11 mouse cellular contexts compared by ENCODE assay signal in genomic region chr4:128317951-128318350, GRCm38 (mm10). TPM values are rescaled to one million over a fixed set of nuclear protein-coding genes. Genes with fewer than 3 reads are reported as not detected.
A peak's percentile ranks its signal among the peaks of the same experiment; 100 is the strongest.
DNase-seq lines count a peak whose midpoint lies in the region; ATAC-seq and TF ChIP-seq lines count a peak whose summit lies in the region.
"Had no signal": no experiment of that assay in that cellular context is flagged by ENCODE, and none has a peak within 500 bp of the region (broad histone marks: within the 10 kb centered on the region; RNA-seq: fewer than 3 reads in every experiment).

No protein-coding gene starts in this region.

- H3K4me1 ChIP-seq in hindbrain, postnatal 0 days (ENCODE audit: insufficient read depth, low read length) = peaks cover 7% of the 10 kb centered on the region; the same call in 1 of the 2 replicates
- no peaks in the 10 kb centered on the region for H3K4me1 ChIP-seq in hindbrain, embryonic 14.5 days (replicated peaks; ENCODE audit: control insufficient read depth, insufficient read depth, low read length)
- no peaks in the 10 kb centered on the region for H3K4me1 ChIP-seq in ES-E14 (ENCODE audit: control insufficient read depth in 2 of 2, insufficient read depth in 2 of 2, low read length in 2 of 2, poor library complexity in 1 of 2)
- no peaks in the 10 kb centered on the region; the same call in 1 of the 2 replicates for H3K4me1 ChIP-seq in lung, embryonic 14.5 days (ENCODE audit: insufficient read depth)
- H3K4me1 ChIP-seq: heart, embryonic 13.5 days; liver, embryonic 13.5 days had no signal

- in situ Hi-C loops in ES-E14 (cut with MboI; ENCODE audit: low sequenced_read_pairs in 2 of 2, unreplicated experiment in 2 of 2) = no loop called here

- no peak overlapping the region for H3K4me3 ChIP-seq in hindbrain, postnatal 0 days (ENCODE audit: low read length)
- no peak overlapping the region for H3K4me3 ChIP-seq in hindbrain, embryonic 14.5 days (replicated peaks; ENCODE audit: low read length)
- H3K4me3 ChIP-seq in ES-E14 (ENCODE audit: insufficient read depth in 1 of 2, low read depth in 1 of 2, low read length in 2 of 2, poor library complexity in 1 of 2, severe bottlenecking in 1 of 2) = no peak overlapping the region
- H3K4me3 ChIP-seq in lung, embryonic 14.5 days (ENCODE audit: low read depth, low read length) = no peak overlapping the region
- H3K4me3 ChIP-seq: heart, embryonic 13.5 days; liver, embryonic 13.5 days had no signal

- ATAC-seq in hindbrain, postnatal 0 days = peak; percentile 33; the same call in 1 of the 2 replicates
- ATAC-seq in hindbrain, embryonic 14.5 days (ENCODE audit: low FRiP score) = no peak
- ATAC-seq in lung, embryonic 14.5 days (ENCODE audit: insufficient read depth) = peak; percentile 38; the same call in 1 of the 2 replicates
- ATAC-seq in frontal cortex, adult (ENCODE audit: low TSS enrichment) = no peak
- ATAC-seq: Patski had no signal

- no peak overlapping the region for H3K4me2 ChIP-seq in hindbrain, postnatal 0 days (ENCODE audit: low read depth, low read length)
- H3K4me2 ChIP-seq in hindbrain, embryonic 14.5 days (replicated peaks) = no peak overlapping the region
- no peak overlapping the region for H3K4me2 ChIP-seq in lung, embryonic 14.5 days
- H3K4me2 ChIP-seq: heart, embryonic 13.5 days; liver, embryonic 13.5 days had no signal

- no peaks in the 10 kb centered on the region; the same call in 1 of the 2 replicates for H3K36me3 ChIP-seq in hindbrain, postnatal 0 days (ENCODE audit: insufficient read depth, low read length)
- peaks cover 17% of the 10 kb centered on the region for H3K36me3 ChIP-seq in hindbrain, embryonic 14.5 days (replicated peaks; ENCODE audit: control insufficient read depth, insufficient read depth)
- H3K36me3 ChIP-seq in ES-E14 (ENCODE audit: control insufficient read depth, insufficient read depth, low read length, poor library complexity, severe bottlenecking) = no peaks in the 10 kb centered on the region
- no peaks in the 10 kb centered on the region for H3K36me3 ChIP-seq in lung, embryonic 14.5 days (ENCODE audit: insufficient read depth)
- H3K36me3 ChIP-seq: heart, embryonic 13.5 days; liver, embryonic 13.5 days had no signal

- H3K27ac ChIP-seq in hindbrain, postnatal 0 days = no peak overlapping the region
- no peak overlapping the region for H3K27ac ChIP-seq in hindbrain, embryonic 14.5 days
- no peak overlapping the region for H3K27ac ChIP-seq in ES-E14 (ENCODE audit: insufficient read depth, low read depth, low read length, poor library complexity, severe bottlenecking)
- no peak overlapping the region for H3K27ac ChIP-seq in lung, embryonic 14.5 days (ENCODE audit: low read depth)
- H3K27ac ChIP-seq: heart, embryonic 13.5 days; liver, embryonic 13.5 days had no signal

- DNase-seq in hindbrain, postnatal 0 days (ENCODE audit: low spot score) = peak; percentile 42
- no peak for DNase-seq in hindbrain, embryonic 14.5 days (ENCODE audit: low spot score)
- peak; percentile 4 for DNase-seq in 3T3-L1 (ENCODE audit: low read depth, low spot score)
- DNase-seq in ES-E14 (ENCODE audit: low read depth, low spot score) = peak; percentile 35
- DNase-seq in lung, embryonic 14.5 days = peak; percentile 51
- DNase-seq in gastrocnemius, postnatal 36 days = no peak
- DNase-seq: liver, embryonic 13.5 days had no signal

- 97% methylated on average over 4 of the region's 4 CpGs for WGBS in hindbrain, postnatal 0 days
- 95% methylated on average over 4 of the region's 4 CpGs for WGBS in hindbrain, embryonic 14.5 days
- WGBS in lung, embryonic 14.5 days = 87% methylated on average over 4 of the region's 4 CpGs

- H3K9me3 ChIP-seq in hindbrain, postnatal 0 days (ENCODE audit: low read length) = no peaks in the 10 kb centered on the region
- H3K9me3 ChIP-seq in hindbrain, embryonic 14.5 days (ENCODE audit: control insufficient read depth, low read length) = no peaks in the 10 kb centered on the region
- H3K9me3 ChIP-seq in ES-E14 (ENCODE audit: control insufficient read depth, insufficient read depth, low read depth, low read length) = no peaks in the 10 kb centered on the region
- no peaks in the 10 kb centered on the region for H3K9me3 ChIP-seq in lung, embryonic 14.5 days (ENCODE audit: low read depth, low read length)
- H3K9me3 ChIP-seq: heart, embryonic 13.5 days had no signal

- intact Hi-C loops in gastrocnemius, postnatal 36 days (cut with DNase I) = no loop called here

- H3K9ac ChIP-seq in hindbrain, postnatal 0 days (replicated peaks; ENCODE audit: low read length) = no peak overlapping the region
- H3K9ac ChIP-seq in hindbrain, embryonic 14.5 days = no peak overlapping the region
- no peak overlapping the region for H3K9ac ChIP-seq in ES-E14 (ENCODE audit: insufficient read depth, low read depth, low read length, poor library complexity, severe bottlenecking)
- no peak overlapping the region for H3K9ac ChIP-seq in lung, embryonic 14.5 days
- H3K9ac ChIP-seq: heart, embryonic 13.5 days; liver, embryonic 13.5 days had no signal

- no peaks in the 10 kb centered on the region for H3K27me3 ChIP-seq in hindbrain, postnatal 0 days (ENCODE audit: insufficient read depth, low read length)
- no peaks in the 10 kb centered on the region for H3K27me3 ChIP-seq in hindbrain, embryonic 14.5 days (ENCODE audit: control insufficient read depth, insufficient read depth, low read length)
- no peaks in the 10 kb centered on the region for H3K27me3 ChIP-seq in lung, embryonic 14.5 days (ENCODE audit: insufficient read depth, low read length)
- H3K27me3 ChIP-seq: liver, embryonic 13.5 days; Patski had no signal

- TF ChIP-seq CTCF in hindbrain, postnatal 0 days (IDR thresholded peaks at IDR 0.05; ENCODE audit: low read depth) = peak; percentile 51
- TF ChIP-seq CTCF in lung, embryonic 14.5 days (IDR thresholded peaks at IDR 0.05; ENCODE audit: low read depth) = peak; percentile 42

TF ChIP-seq in ES-E14, 5 proteins besides CTCF, POLR2A, EP300 and RAD21:
- TF ChIP-seq MAFK (IDR thresholded peaks at IDR 0.05; ENCODE audit: insufficient read depth, low read depth, low read length) (no peak), HCFC1 (IDR thresholded peaks at IDR 0.05; ENCODE audit: borderline replicate concordance, insufficient read depth, low read length) (no peak), ZC3H11A (IDR thresholded peaks at IDR 0.05; ENCODE audit: borderline replicate concordance, low read depth, low read length) (no peak), ZNF384 (IDR thresholded peaks at IDR 0.05; ENCODE audit: low read depth, low read length) (no peak), CHD2 (IDR thresholded peaks at IDR 0.05; ENCODE audit: low read depth, low read length) (no peak)
TF ChIP-seq in ES-E14: peak in this region for 0.

RNA-seq across cellular contexts. Expression of gene Hmgb4, which starts 57.2 kb away (rescaled TPM):
- total RNA-seq in hindbrain, postnatal 0 days (2014; rRNA removed) = not detected in 2 replicates
- not detected in 2 replicates for polyA plus RNA-seq in hindbrain, postnatal 0 days (2015; fragmentation: Nextera tagmentation; extraction: Ambion mirVana)
- polyA plus RNA-seq in hindbrain, embryonic 14.5 days (2014; fragmentation: Nextera tagmentation; extraction: Ambion mirVana) = not detected in 2 replicates
- total RNA-seq in ES-E14 (2012; rRNA removed) = not detected in 2 replicates
- polyA plus RNA-seq in lung, embryonic 14.5 days (2014; fragmentation: Nextera tagmentation; extraction: Ambion mirVana) = not detected in 2 replicates
- not detected for total RNA-seq in gastrocnemius, postnatal 36 days (2021)
- polyA plus RNA-seq: heart, embryonic 13.5 days; liver, embryonic 13.5 days; Patski; urinary bladder, adult 2 months had no signal

Comparison
In these comparisons a context has a peak if more than half of its experiments do, and no peak if none do; other contexts are left out.
1. ATAC-seq: peak in hindbrain, postnatal 0 days (single experiment) and lung, embryonic 14.5 days (single experiment); none in hindbrain, embryonic 14.5 days (single experiment) and frontal cortex, adult (single experiment).
2. DNase-seq: peak in hindbrain, postnatal 0 days (single experiment), 3T3-L1 (single experiment), ES-E14 (single experiment) and lung, embryonic 14.5 days (single experiment); none in hindbrain, embryonic 14.5 days (single experiment) and gastrocnemius, postnatal 36 days (0 of 2).